Mouse (Mus musculus): ENCODE measurements around the gene Sox6. TPM values are rescaled to one million over a fixed set of nuclear protein-coding genes. Genes with fewer than 3 reads are reported as not detected.
"Not testable (repeated sequence)": the region's sequence is repeated elsewhere in the genome, so short reads cannot be mapped to it uniquely, and the experiment has no call there.

The Sox6 gene
- 33.0 and 34.8 TPM in 2 replicates for polyA plus RNA-seq (2014; fragmentation: Nextera tagmentation; extraction: Ambion mirVana)

GRCm38 (mm10) chr7:116038511-116038910, at the start of gene Sox6:
Sox6 (minus strand) TSS chr7:116038796.
- no peak within 1 kb of the TSS for H3K27ac ChIP-seq (ENCODE audit: low read depth)
- DNase-seq (ENCODE audit: low spot score) = peak; percentile 70
- WGBS = 2% methylated on average over 11 of the region's 11 CpGs
- peak within 1 kb of the TSS; percentile 43 for H3K4me3 ChIP-seq (ENCODE audit: low read depth, low read length)
- ATAC-seq (replicated peaks; ENCODE audit: low FRiP score, low TSS enrichment, low read depth) = no peak
- peaks cover 66% of the 10 kb centered on the region for H3K27me3 ChIP-seq (replicated peaks; ENCODE audit: control insufficient read depth, insufficient read depth, low read length)
- 0 out of 2 replicates have a peak within 1 kb of the TSS, but pooled peaks have one; percentile 8 for H3K9ac ChIP-seq (ENCODE audit: low read length)
- H3K4me2 ChIP-seq (ENCODE audit: low read length) = peak within 1 kb of the TSS; percentile 91
- H3K4me1 ChIP-seq (replicated peaks; ENCODE audit: control insufficient read depth, insufficient read depth, low read length) = peaks cover 6% of the 10 kb centered on the region
- no peaks in the 10 kb centered on the region for H3K9me3 ChIP-seq (ENCODE audit: control insufficient read depth, low read length)
- H3K36me3 ChIP-seq (ENCODE audit: control insufficient read depth, insufficient read depth, low read length) = no peaks in the 10 kb centered on the region

- 95% methylated on average over 11 of the region's 11 CpGs for WGBS
- not testable (repeated sequence) for H3K27me3 ChIP-seq (replicated peaks; ENCODE audit: control insufficient read depth, insufficient read depth, low read length)
Measured at GRCm38 (mm10) chr7:116084366-116084765, 45.8 kb upstream of the Sox6 start, which contains the start of gene Gm4353. Gm4353 (minus strand) TSS chr7:116084635.

GRCm38 (mm10) chr7:116060739-116061138, 22.1 kb upstream of the Sox6 start:
- Histone ChIP-seq H3K9ac (ENCODE audit: low read length) (no peak overlapping the region), H3K4me3 (ENCODE audit: low read depth, low read length) (no peak overlapping the region), H3K27me3 (replicated peaks; ENCODE audit: control insufficient read depth, insufficient read depth, low read length) (no peaks in the 10 kb centered on the region), H3K4me1 (replicated peaks; ENCODE audit: control insufficient read depth, insufficient read depth, low read length) (no peaks in the 10 kb centered on the region), H3K27ac (ENCODE audit: low read depth) (no peak overlapping the region), H3K9me3 (ENCODE audit: control insufficient read depth, low read length) (no peaks in the 10 kb centered on the region), H3K36me3 (ENCODE audit: control insufficient read depth, insufficient read depth, low read length) (no peaks in the 10 kb centered on the region), H3K4me2 (ENCODE audit: low read length) (no peak overlapping the region)
- 55% methylated on average over 1 of the region's 1 CpGs for WGBS
- DNase-seq (ENCODE audit: low spot score) (no peak), ATAC-seq (replicated peaks; ENCODE audit: low FRiP score, low TSS enrichment, low read depth) (no peak)

More at GRCm38 (mm10) chr7:116084366-116084765, 45.8 kb upstream of the Sox6 start, which contains the start of gene Gm4353:
- not testable (repeated sequence) for H3K4me2 ChIP-seq (ENCODE audit: low read length); DNase-seq (ENCODE audit: low spot score); ATAC-seq (replicated peaks; ENCODE audit: low FRiP score, low TSS enrichment, low read depth); H3K36me3 ChIP-seq (ENCODE audit: control insufficient read depth, insufficient read depth, low read length); H3K27ac ChIP-seq (ENCODE audit: low read depth); H3K9me3 ChIP-seq (ENCODE audit: control insufficient read depth, low read length); H3K4me3 ChIP-seq (ENCODE audit: low read depth, low read length); H3K4me1 ChIP-seq (replicated peaks; ENCODE audit: control insufficient read depth, insufficient read depth, low read length); H3K9ac ChIP-seq (ENCODE audit: low read length)

GRCm38 (mm10) chr7:116040470-116041019, 1.9 kb upstream of the Sox6 start:
- Histone ChIP-seq H3K9ac (ENCODE audit: low read length) (no peak overlapping the region), H3K4me1 (replicated peaks; ENCODE audit: control insufficient read depth, insufficient read depth, low read length) (peaks cover 6% of the 10 kb centered on the region), H3K4me2 (ENCODE audit: low read length) (peak overlapping the region; percentile 91), H3K4me3 (ENCODE audit: low read depth, low read length) (0 out of 2 replicates have a peak overlapping the region, but pooled peaks have one; percentile 43), H3K27ac (ENCODE audit: low read depth) (no peak overlapping the region), H3K27me3 (replicated peaks; ENCODE audit: control insufficient read depth, insufficient read depth, low read length) (peaks cover 49% of the 10 kb centered on the region), H3K36me3 (ENCODE audit: control insufficient read depth, insufficient read depth, low read length) (no peaks in the 10 kb centered on the region), H3K9me3 (ENCODE audit: control insufficient read depth, low read length) (no peaks in the 10 kb centered on the region)
- 24% methylated on average over 15 of the region's 15 CpGs for WGBS
- DNase-seq (ENCODE audit: low spot score) = peak; percentile 57
- ATAC-seq (replicated peaks; ENCODE audit: low FRiP score, low TSS enrichment, low read depth) = 0 out of 2 replicates have a peak, but pooled peaks have one; percentile 21

- ATAC-seq (replicated peaks; ENCODE audit: low FRiP score, low TSS enrichment, low read depth) = peak; percentile 71
- under 1% methylated on average over 48 of the region's 48 CpGs for WGBS
- peak overlapping the region; percentile 43 for H3K4me3 ChIP-seq (ENCODE audit: low read depth, low read length)
- H3K27me3 ChIP-seq (replicated peaks; ENCODE audit: control insufficient read depth, insufficient read depth, low read length) = peaks cover 57% of the 10 kb centered on the region
- 0 out of 2 replicates have a peak overlapping the region, but pooled peaks have one; percentile 8 for H3K9ac ChIP-seq (ENCODE audit: low read length)
- H3K27ac ChIP-seq (ENCODE audit: low read depth) = no peak overlapping the region
- H3K4me2 ChIP-seq (ENCODE audit: low read length) = peak overlapping the region; percentile 91
- H3K36me3 ChIP-seq (ENCODE audit: control insufficient read depth, insufficient read depth, low read length) = no peaks in the 10 kb centered on the region
- H3K4me1 ChIP-seq (replicated peaks; ENCODE audit: control insufficient read depth, insufficient read depth, low read length) = peaks cover 6% of the 10 kb centered on the region
- no peaks in the 10 kb centered on the region for H3K9me3 ChIP-seq (ENCODE audit: control insufficient read depth, low read length)
- DNase-seq (ENCODE audit: low spot score) = peak; percentile 91
Measured at GRCm38 (mm10) chr7:116039538-116040466, 1.2 kb upstream of the Sox6 start.

- H3K4me2 ChIP-seq (ENCODE audit: low read length) = peak within 1 kb of the TSS; percentile 91
- no peaks in the 10 kb centered on the region for H3K9me3 ChIP-seq (ENCODE audit: control insufficient read depth, low read length)
- no peaks in the 10 kb centered on the region for H3K36me3 ChIP-seq (ENCODE audit: control insufficient read depth, insufficient read depth, low read length)
- peak within 1 kb of the TSS; percentile 43 for H3K4me3 ChIP-seq (ENCODE audit: low read depth, low read length)
- no peak for DNase-seq (ENCODE audit: low spot score)
- H3K9ac ChIP-seq (ENCODE audit: low read length) = 0 out of 2 replicates have a peak within 1 kb of the TSS, but pooled peaks have one; percentile 8
- ATAC-seq (replicated peaks; ENCODE audit: low FRiP score, low TSS enrichment, low read depth) = no peak
- no peak within 1 kb of the TSS for H3K27ac ChIP-seq (ENCODE audit: low read depth)
- peaks cover 6% of the 10 kb centered on the region for H3K4me1 ChIP-seq (replicated peaks; ENCODE audit: control insufficient read depth, insufficient read depth, low read length)
- WGBS = 3% methylated on average over 11 of the region's 11 CpGs
- peaks cover 62% of the 10 kb centered on the region for H3K27me3 ChIP-seq (replicated peaks; ENCODE audit: control insufficient read depth, insufficient read depth, low read length)
Measured at GRCm38 (mm10) chr7:116039196-116039537, 571 bp upstream of the Sox6 start, which contains the start of gene 1110004F10Rik. 1110004F10Rik (plus strand) TSS chr7:116039397.

GRCm38 (mm10) chr7:116038024-116038423, 572 bp downstream of the Sox6 start:
- Histone ChIP-seq H3K9me3 (ENCODE audit: control insufficient read depth, low read length) (no peaks in the 10 kb centered on the region), H3K27me3 (replicated peaks; ENCODE audit: control insufficient read depth, insufficient read depth, low read length) (peaks cover 69% of the 10 kb centered on the region), H3K4me2 (ENCODE audit: low read length) (peak overlapping the region; percentile 91), H3K27ac (ENCODE audit: low read depth) (no peak overlapping the region), H3K9ac (ENCODE audit: low read length) (no peak overlapping the region), H3K4me1 (replicated peaks; ENCODE audit: control insufficient read depth, insufficient read depth, low read length) (peaks cover 6% of the 10 kb centered on the region), H3K36me3 (ENCODE audit: control insufficient read depth, insufficient read depth, low read length) (no peaks in the 10 kb centered on the region), H3K4me3 (ENCODE audit: low read depth, low read length) (peak overlapping the region; percentile 43; the same call in 1 of the 2 replicates)
- WGBS = 2% methylated on average over 13 of the region's 13 CpGs
- DNase-seq (ENCODE audit: low spot score) (peak; percentile 62), ATAC-seq (replicated peaks; ENCODE audit: low FRiP score, low TSS enrichment, low read depth) (no peak)

All from intestine, embryonic 14.5 days (tissue).